Mouse (Mus musculus) midbrain, postnatal 0 days (tissue): ENCODE measurements around the gene Prlh. TPM values are rescaled to one million over a fixed set of nuclear protein-coding genes. Genes with fewer than 3 reads are reported as not detected.

Experiments used
- ATAC-seq: fragments of 200-750 bp; cut with Nextera tagmentation; 2 replicates; pipeline ENCODE4 v1.8.0; 2017; ENCODE audit warnings: moderate number of reproducible peaks, mild to moderate bottlenecking, moderate TSS enrichment, moderate library complexity; ENCODE audit not compliant: low FRiP score
- DNase-seq: peaks from one replicate; pipeline ENCODE4 v3.0.0-alpha.2; 2015; ENCODE audit warnings: low spot score
- H3K27ac ChIP-seq: fragments of 300-500 bp; sonication (generic); 2 replicates; pipeline ENCODE4 v1.5.1; 2014; ENCODE audit warnings: low read depth, mild to moderate bottlenecking, low read length, mixed read lengths
- H3K27me3 ChIP-seq: fragments of 300-500 bp; sonication (generic); 2 replicates; pipeline ENCODE4 v1.6.1; 2014; ENCODE audit warnings: low read length, control low read depth, mixed read lengths; ENCODE audit not compliant: insufficient read depth
- H3K36me3 ChIP-seq: fragments of 300-500 bp; sonication (generic); 2 replicates; pipeline ENCODE4 v1.6.1; 2014; ENCODE audit warnings: low read length, control low read depth, mixed read lengths; ENCODE audit not compliant: insufficient read depth
- H3K4me1 ChIP-seq: fragments of 300-500 bp; sonication (generic); 2 replicates; pipeline ENCODE4 v1.6.1; 2014; ENCODE audit warnings: mild to moderate bottlenecking, control low read depth, antibody characterized with exemption, low read length, mixed read lengths; ENCODE audit not compliant: insufficient read depth
- H3K4me2 ChIP-seq: fragments of 300-500 bp; sonication (generic); 2 replicates; pipeline ENCODE4 v1.6.1; 2014; ENCODE audit warnings: low read depth, mild to moderate bottlenecking, low read length, mixed read lengths; ENCODE audit not compliant: poor library complexity, severe bottlenecking
- H3K4me3 ChIP-seq: fragments of 300-500 bp; sonication (generic); 2 replicates; pipeline ENCODE4 v1.5.1; 2014; ENCODE audit warnings: low read depth, mild to moderate bottlenecking, low read length, moderate library complexity
- H3K9ac ChIP-seq: fragments of 300-500 bp; sonication (generic); replicated peaks from 2 replicates; pipeline ENCODE4 v1.6.1; 2014; ENCODE audit warnings: mild to moderate bottlenecking, low read length, moderate library complexity, mixed read lengths; ENCODE audit not compliant: poor library complexity, severe bottlenecking
- H3K9me3 ChIP-seq: fragments of 300-500 bp; sonication (generic); 2 replicates; pipeline ENCODE4 v1.6.1; 2016; ENCODE audit warnings: low read length, control low read depth
- CTCF ChIP-seq: IDR thresholded peaks from 2 replicates; pipeline ENCODE4 v1.5.1; 2016; ENCODE audit warnings: antibody characterized with exemption, mild to moderate bottlenecking
- WGBS: fragments of 180-500 bp; shearing (Covaris S2); extraction: QIAGEN DNeasy Blood & Tissue Kit; methylation state at CpG from one replicate; pipeline ENCODE4 v1.1.7; 2014; 5-methylcytosine and 5-hydroxymethylcytosine counted together
- polyA plus RNA-seq: library from polyadenylated mRNA; unstranded; fragments of >200 nt; fragmentation: Nextera tagmentation; extraction: Ambion mirVana; gene quantifications from 2 replicates; pipeline ENCODE4 v1.2.1, GENCODE M21; 2015
- total RNA-seq: library from RNA; depleted of rRNA; stranded (reverse); fragments of >200 nt; gene quantifications from 2 replicates; pipeline ENCODE4 v1.2.3, GENCODE M21; 2014

Prlh gene
- total and polyA plus RNA-seq, 2 experiments from 2014 or later, result not detected

GRCm38 (mm10) chr1:90945171-90945570, 7.7 kb upstream of the Prlh start:
- Histone ChIP-seq H3K27ac (no peak overlapping the region), H3K9me3 (no peaks in the 10 kb centered on the region), H3K36me3 (no peaks in the 10 kb centered on the region), H3K4me3 (no peak overlapping the region), H3K4me2 (no peak overlapping the region), H3K4me1 (no peaks in the 10 kb centered on the region), H3K9ac (no peak overlapping the region), H3K27me3 (no peaks in the 10 kb centered on the region)
- WGBS, result 59% methylated on average over 10 of the region's 10 CpGs
- TF ChIP-seq CTCF, result no peak
- no peak for DNase-seq
- ATAC-seq, result no peak

DNA sequence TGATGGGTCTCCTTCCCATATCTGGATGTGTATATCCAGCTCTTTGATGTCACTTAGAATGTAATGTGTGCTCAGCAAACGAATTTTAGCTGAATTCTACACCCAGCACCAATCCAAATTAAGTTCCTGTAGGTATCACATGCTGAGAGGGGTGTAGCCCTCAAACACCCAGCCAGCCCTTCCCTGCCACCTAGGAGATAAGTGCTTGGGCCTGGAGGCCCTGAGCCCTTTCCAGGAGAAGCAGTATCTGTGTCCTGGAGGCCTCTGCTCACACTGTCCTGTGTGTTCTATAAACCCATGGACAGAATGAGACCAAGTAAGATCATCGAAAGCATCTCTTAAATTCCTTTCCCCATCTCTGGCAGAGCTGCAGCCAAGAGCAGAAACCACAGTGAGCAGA, 5.7 kb upstream of the Prlh start:
- H3K9ac ChIP-seq, result no peak overlapping the region
- no peak overlapping the region for H3K4me3 ChIP-seq
- no peaks in the 10 kb centered on the region for H3K9me3 ChIP-seq
- no peak overlapping the region for H3K4me2 ChIP-seq
- no peak overlapping the region for H3K27ac ChIP-seq
- no peaks in the 10 kb centered on the region for H3K27me3 ChIP-seq
- ATAC-seq (no peak), DNase-seq (no peak)
- no peaks in the 10 kb centered on the region for H3K4me1 ChIP-seq
- 76% methylated on average over 2 of the region's 2 CpGs for WGBS
- H3K36me3 ChIP-seq, result no peaks in the 10 kb centered on the region
- no peak for TF ChIP-seq CTCF

- TF ChIP-seq CTCF, result no peak
- ATAC-seq, result no peak
- WGBS, result 71% methylated on average over 9 of the region's 9 CpGs
Measured at GRCm38 (mm10) chr1:90949309-90949708, 3.6 kb upstream of the Prlh start.

DNA sequence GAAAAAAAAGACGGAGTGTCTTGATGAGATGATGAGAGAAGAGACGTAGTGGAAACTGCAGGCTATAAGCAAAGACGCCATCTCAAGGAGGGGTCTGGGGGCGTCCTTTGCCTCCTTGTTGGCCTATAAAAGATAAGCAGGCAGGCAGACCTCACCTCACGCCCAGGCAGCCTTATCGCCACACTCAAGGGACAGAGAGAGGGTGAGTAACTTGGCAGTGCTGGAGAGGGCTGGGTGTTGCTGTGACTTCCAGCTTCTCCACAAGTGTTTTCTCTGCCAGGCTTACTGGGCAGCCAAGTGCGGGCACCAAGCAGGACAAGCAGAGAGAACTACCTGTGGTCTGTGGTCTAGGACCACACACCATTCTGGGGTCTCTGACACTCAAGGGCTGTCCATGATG, 1.2 kb upstream of the Prlh start:
- Histone ChIP-seq H3K36me3 (no peaks in the 10 kb centered on the region), H3K27me3 (no peaks in the 10 kb centered on the region), H3K4me2 (no peak overlapping the region), H3K4me3 (no peak overlapping the region), H3K4me1 (no peaks in the 10 kb centered on the region), H3K9me3 (no peaks in the 10 kb centered on the region), H3K27ac (no peak overlapping the region), H3K9ac (no peak overlapping the region)
- DNase-seq, result no peak
- no peak for TF ChIP-seq CTCF
- 88% methylated on average over 7 of the region's 7 CpGs for WGBS
- no peak for ATAC-seq

More at GRCm38 (mm10) chr1:90949309-90949708, 3.6 kb upstream of the Prlh start:
- H3K27me3 ChIP-seq, result no peaks in the 10 kb centered on the region
- DNase-seq, result no peak
- H3K9me3 ChIP-seq, result no peaks in the 10 kb centered on the region
- no peak overlapping the region for H3K9ac ChIP-seq
- H3K4me2 ChIP-seq, result no peak overlapping the region
- H3K4me3 ChIP-seq, result no peak overlapping the region
- H3K27ac ChIP-seq, result no peak overlapping the region
- no peaks in the 10 kb centered on the region for H3K36me3 ChIP-seq
- H3K4me1 ChIP-seq, result no peaks in the 10 kb centered on the region

- Histone ChIP-seq H3K9me3 (no peaks in the 10 kb centered on the region), H3K9ac (no peak overlapping the region), H3K4me1 (no peaks in the 10 kb centered on the region), H3K27me3 (no peaks in the 10 kb centered on the region), H3K27ac (no peak overlapping the region), H3K4me2 (no peak overlapping the region), H3K4me3 (no peak overlapping the region), H3K36me3 (no peaks in the 10 kb centered on the region)
- DNase-seq, result peak; percentile 47
- 0 out of 2 replicates have a peak, but pooled peaks have one; percentile 16 for ATAC-seq
- WGBS, result 50% methylated on average over 11 of the region's 11 CpGs
- TF ChIP-seq CTCF, result no peak
Measured at GRCm38 (mm10) chr1:90953688-90954087, 780 bp downstream of the Prlh start.

GRCm38 (mm10) chr1:90956245-90957096, 3.6 kb downstream of the Prlh start:
- H3K4me1 ChIP-seq, result no peaks in the 10 kb centered on the region
- no peak overlapping the region for H3K4me2 ChIP-seq
- DNase-seq (peak; percentile 89), ATAC-seq (peak; percentile 68; the same call in 1 of the 2 replicates)
- WGBS, result 38% methylated on average over 7 of the region's 7 CpGs
- H3K9me3 ChIP-seq, result no peaks in the 10 kb centered on the region
- no peaks in the 10 kb centered on the region for H3K27me3 ChIP-seq
- TF ChIP-seq CTCF, result peak; percentile 89
- no peaks in the 10 kb centered on the region for H3K36me3 ChIP-seq
- no peak overlapping the region for H3K4me3 ChIP-seq
- H3K9ac ChIP-seq, result no peak overlapping the region
- no peak overlapping the region for H3K27ac ChIP-seq
